Mouse (Mus musculus) kidney, adult 2 months (tissue): ENCODE results near the gene Tnf. TPM values are rescaled to one million over a fixed set of nuclear protein-coding genes. Genes with fewer than 3 reads are reported as not detected.

Experiments
- DNase-seq: peaks from one replicate; pipeline ENCODE4 v3.0.0; 2021
- H3K27ac ChIP-seq: fragments of 200-500 bp; 2 replicates; pipeline ENCODE4 v1.5.1; 2012; ENCODE audit warnings: low read depth, low read length, control low read depth, inconsistent platforms; ENCODE audit not compliant: insufficient read depth
- H3K27me3 ChIP-seq: fragments of 200-500 bp; replicated peaks from 2 replicates; pipeline ENCODE4 v1.6.1; 2012; ENCODE audit warnings: mild to moderate bottlenecking, moderate library complexity, low read length, inconsistent platforms; ENCODE audit not compliant: control insufficient read depth, insufficient read depth
- H3K36me3 ChIP-seq: fragments of 200-500 bp; 2 replicates; pipeline ENCODE4 v1.6.1; 2012; ENCODE audit warnings: mild to moderate bottlenecking, moderate library complexity, low read length, inconsistent platforms; ENCODE audit not compliant: control insufficient read depth, insufficient read depth
- H3K4me1 ChIP-seq: fragments of 200-500 bp; 2 replicates; pipeline ENCODE4 v1.6.1; 2011; ENCODE audit warnings: low read length; ENCODE audit not compliant: control insufficient read depth, insufficient read depth
- H3K4me3 ChIP-seq: fragments of 200-500 bp; 2 replicates; pipeline ENCODE4 v1.5.1; 2011; ENCODE audit warnings: mild to moderate bottlenecking, low read depth, low read length, control low read depth; ENCODE audit not compliant: insufficient read depth
- CTCF ChIP-seq: fragments of 200-500 bp; conservative IDR thresholded peaks from 2 replicates; pipeline ENCODE4 v1.5.1; 2011; ENCODE audit warnings: low read depth, mild to moderate bottlenecking, control low read depth, low read length, moderate library complexity, mixed read lengths; ENCODE audit not compliant: insufficient read depth, insufficient read length
- POLR2A ChIP-seq: fragments of 200-500 bp; IDR thresholded peaks from one replicate; pipeline ENCODE4 v1.6.1; 2011; ENCODE audit warnings: low read depth, low read length, control low read depth
- WGBS: fragments of 180-500 bp; shearing (Covaris S2); methylation state at CpG from one replicate; pipeline ENCODE4 v1.1.7; 2018; 5-methylcytosine and 5-hydroxymethylcytosine counted together
- polyA plus RNA-seq: library from polyadenylated mRNA; depleted of rRNA; stranded (reverse); fragments of >200 nt; gene quantifications from 2 replicates; pipeline ENCODE4 v1.2.3, GENCODE M21; 2012

Tnf gene
- polyA plus RNA-seq, 1 experiment: 0.94 TPM

GRCm38 (mm10) chr17:35209785-35210535, 8.2 kb upstream of the Tnf start:
- TF ChIP-seq POLR2A (no peak), CTCF (no peak)
- no peaks in the 10 kb centered on the region for H3K36me3 ChIP-seq
- H3K27ac ChIP-seq: no peak overlapping the region
- no peak for DNase-seq
- H3K27me3 ChIP-seq: no peaks in the 10 kb centered on the region
- no peak overlapping the region for H3K4me3 ChIP-seq
- no peaks in the 10 kb centered on the region for H3K4me1 ChIP-seq
- 77% methylated on average over 12 of the region's 12 CpGs for WGBS

GRCm38 (mm10) chr17:35205380-35205769, 3.6 kb upstream of the Tnf start:
- Histone ChIP-seq H3K27me3 (no peaks in the 10 kb centered on the region), H3K4me1 (no peaks in the 10 kb centered on the region), H3K4me3 (no peak overlapping the region), H3K36me3 (no peaks in the 10 kb centered on the region), H3K27ac (no peak overlapping the region)
- no peak for DNase-seq
- WGBS: 47% methylated on average over 10 of the region's 10 CpGs
- TF ChIP-seq CTCF (no peak), POLR2A (no peak)

- H3K4me3 ChIP-seq: no peak within 1 kb of the TSS
- no peak for DNase-seq
- no peaks in the 10 kb centered on the region for H3K27me3 ChIP-seq
- no peaks in the 10 kb centered on the region for H3K36me3 ChIP-seq
- no peak for TF ChIP-seq CTCF
- TF ChIP-seq POLR2A: no peak
- H3K4me1 ChIP-seq: no peaks in the 10 kb centered on the region
- no peak within 1 kb of the TSS for H3K27ac ChIP-seq
- 64% methylated on average over 20 of the region's 20 CpGs for WGBS
Measured at GRCm38 (mm10) chr17:35204494-35205379, 2.9 kb upstream of the Tnf start, which contains the start of gene Lta. Gene Lta (minus strand): TSS chr17:35205351.

GRCm38 (mm10) chr17:35202442-35202841, 635 bp upstream of the Tnf start:
- H3K4me1 ChIP-seq: no peaks in the 10 kb centered on the region
- TF ChIP-seq POLR2A: no peak
- H3K27me3 ChIP-seq: no peaks in the 10 kb centered on the region
- no peak for DNase-seq
- no peak overlapping the region for H3K4me3 ChIP-seq
- H3K27ac ChIP-seq: no peak overlapping the region
- 72% methylated on average over 4 of the region's 4 CpGs for WGBS
- no peaks in the 10 kb centered on the region for H3K36me3 ChIP-seq

- TF ChIP-seq POLR2A (no peak), CTCF (no peak)
- Histone ChIP-seq H3K4me1 (no peaks in the 10 kb centered on the region), H3K4me3 (peak overlapping the region; percentile 11; the same call in 1 of the 2 replicates), H3K27ac (no peak overlapping the region), H3K36me3 (no peaks in the 10 kb centered on the region), H3K27me3 (no peaks in the 10 kb centered on the region)
- no peak for DNase-seq
- WGBS: 66% methylated on average over 11 of the region's 11 CpGs
Measured at GRCm38 (mm10) chr17:35201128-35201527, 679 bp downstream of the Tnf start.

- Histone ChIP-seq H3K4me1 (no peaks in the 10 kb centered on the region), H3K4me3 (no peak overlapping the region), H3K27me3 (no peaks in the 10 kb centered on the region), H3K27ac (no peak overlapping the region), H3K36me3 (no peaks in the 10 kb centered on the region)
- WGBS: 84% methylated on average over 11 of the region's 11 CpGs
- TF ChIP-seq CTCF (no peak), POLR2A (no peak)
- peak; percentile 18 for DNase-seq
Measured at GRCm38 (mm10) chr17:35200398-35200797, 1.4 kb downstream of the Tnf start.

GRCm38 (mm10) chr17:35198946-35199345, 2.9 kb downstream of the Tnf start:
- DNase-seq: no peak
- H3K27ac ChIP-seq: no peak overlapping the region
- H3K36me3 ChIP-seq: no peaks in the 10 kb centered on the region
- H3K27me3 ChIP-seq: no peaks in the 10 kb centered on the region
- H3K4me3 ChIP-seq: no peak overlapping the region
- WGBS: 49% methylated on average over 8 of the region's 8 CpGs
- no peaks in the 10 kb centered on the region for H3K4me1 ChIP-seq
- TF ChIP-seq POLR2A (no peak), CTCF (no peak)
